Mouse (Mus musculus) layer of hippocampus, postnatal 10 days (tissue): ENCODE data around the gene Cchcr1. TPM values are rescaled to one million over a fixed set of nuclear protein-coding genes. Genes with fewer than 3 reads are reported as not detected.

Experiments
- DNase-seq, 2 experiments: peaks; one replicate each; pipeline ENCODE4 v3.0.0; 2021; ENCODE audit warnings: low spot score in 2 of 2
- total RNA-seq, 2 experiments: library from RNA; stranded (reverse); gene quantifications; 2 replicates each; pipeline ENCODE4 v1.2.3; 2021

Gene Cchcr1
- total RNA-seq, 2 experiments from 2014 or later, result 7.7 to 9.7 TPM

GRCm38 (mm10) chr17:35513886-35514285, 3.0 kb upstream of the Cchcr1 start:
- DNase-seq, result peak; percentile 75 to 80

GRCm38 (mm10) chr17:35514756-35515155, 2.1 kb upstream of the Cchcr1 start:
- no peak for DNase-seq

- peak in 1 of 2 experiments; percentile 18 for DNase-seq
Observed at GRCm38 (mm10) chr17:35515911-35516640, 824 bp upstream of the Cchcr1 start.

GRCm38 (mm10) chr17:35517526-35517925, 626 bp downstream of the Cchcr1 start:
- DNase-seq, result no peak

GRCm38 (mm10) chr17:35524354-35524753, 7.5 kb downstream of the Cchcr1 start:
- DNase-seq, result peak in 1 of 2 experiments; percentile 30

- DNase-seq, result no peak
Observed at GRCm38 (mm10) chr17:35526644-35527043, 9.7 kb downstream of the Cchcr1 start.

- no peak for DNase-seq
Observed at GRCm38 (mm10) chr17:35532360-35532759, 15.5 kb downstream of the Cchcr1 start.

- DNase-seq, result no peak
Observed at GRCm38 (mm10) chr17:35532901-35533300, 16.0 kb downstream of the Cchcr1 start, which contains the start of gene Psors1c2. Psors1c2 (plus strand) TSS chr17:35533201.

GRCm38 (mm10) chr17:35534343-35534742, 17.4 kb downstream of the Cchcr1 start:
- DNase-seq, result peak; percentile 85 to 86

- no peak for DNase-seq
Observed at GRCm38 (mm10) chr17:35537421-35537820, 20.5 kb downstream of the Cchcr1 start.

- DNase-seq, result no peak
Observed at GRCm38 (mm10) chr17:35538476-35538875, 21.6 kb downstream of the Cchcr1 start.

GRCm38 (mm10) chr17:35539540-35539939, 22.6 kb downstream of the Cchcr1 start:
- no peak for DNase-seq

- no peak for DNase-seq
Observed at GRCm38 (mm10) chr17:35542761-35543411, 26.0 kb downstream of the Cchcr1 start.

- DNase-seq, result no peak
Observed at GRCm38 (mm10) chr17:35543412-35543861, 26.5 kb downstream of the Cchcr1 start.

GRCm38 (mm10) chr17:35544001-35544400, 27.1 kb downstream of the Cchcr1 start:
- no peak for DNase-seq

GRCm38 (mm10) chr17:35544680-35545079, 27.8 kb downstream of the Cchcr1 start:
- DNase-seq, result peak; percentile 75 to 79

- DNase-seq, result no peak
Observed at GRCm38 (mm10) chr17:35547465-35547864, 30.6 kb downstream of the Cchcr1 start.

GRCm38 (mm10) chr17:35548636-35549035, 31.7 kb downstream of the Cchcr1 start:
- no peak for DNase-seq

- peak; percentile 73 to 76 for DNase-seq
Observed at GRCm38 (mm10) chr17:35549437-35550142, 32.7 kb downstream of the Cchcr1 start.

- DNase-seq, result no peak
Observed at GRCm38 (mm10) chr17:35550143-35550494, 33.2 kb downstream of the Cchcr1 start.

- no peak for DNase-seq
Observed at GRCm38 (mm10) chr17:35550871-35551270, 34.0 kb downstream of the Cchcr1 start.

- no peak for DNase-seq
Observed at GRCm38 (mm10) chr17:35551881-35552414, 35.0 kb downstream of the Cchcr1 start, which contains the start of gene Cdsn. Cdsn (plus strand) TSS chr17:35552128.
